Mouse (Mus musculus) CH12.LX (cell line): ENCODE results near the gene Depdc7. TPM values are rescaled to one million over a fixed set of nuclear protein-coding genes. Genes with fewer than 3 reads are reported as not detected.
A peak's percentile ranks its signal among the peaks of the same experiment; 100 is the strongest.

Source experiments
- DNase-seq: peaks from one replicate; pipeline ENCODE4 v3.0.0-alpha.2; 2013; ENCODE audit errors: extremely low read depth
- H3K27ac ChIP-seq: 2 replicates; pipeline ENCODE4 v1.5.1; 2012; ENCODE audit warnings: low read depth, mild to moderate bottlenecking, control low read depth, moderate library complexity; ENCODE audit not compliant: insufficient read depth
- H3K27me3 ChIP-seq: replicated peaks from 2 replicates; pipeline ENCODE3; 2012; ENCODE audit warnings: inconsistent platforms
- H3K36me3 ChIP-seq, 2 experiments: replicated peaks in 1 of 2; 2 replicates each; pipeline versions ENCODE3 to v1.6.1; 2012; ENCODE audit warnings: inconsistent platforms in 1 of 2, low read length in 1 of 2, mild to moderate bottlenecking in 1 of 2, mixed read lengths in 1 of 2, moderate library complexity in 1 of 2; ENCODE audit not compliant: control insufficient read depth in 1 of 2, insufficient read depth in 1 of 2
- H3K4me1 ChIP-seq, 2 experiments: 2 replicates each; pipeline ENCODE4 v1.6.1; 2012; ENCODE audit warnings: inconsistent platforms in 1 of 2, moderate library complexity in 1 of 2; ENCODE audit not compliant: insufficient read depth in 2 of 2, control insufficient read depth in 1 of 2
- H3K4me2 ChIP-seq: 2 replicates; pipeline ENCODE4 v1.6.1; 2012; ENCODE audit warnings: low read depth, mild to moderate bottlenecking, control low read depth; ENCODE audit not compliant: poor library complexity, insufficient read depth, severe bottlenecking
- H3K4me3 ChIP-seq, 3 experiments: fragments of 150-350 bp in 1 of 3; sonication (generic) in 1 of 3; replicated peaks in 1 of 3; 2 replicates each; pipeline versions ENCODE3 to v1.5.1; 2011 to 2012; ENCODE audit warnings: low read depth in 2 of 3, low read length in 2 of 3, mild to moderate bottlenecking in 2 of 3, moderate library complexity in 2 of 3, control low read depth in 1 of 3, improper control_type of control experiment in 1 of 3, inconsistent platforms in 1 of 3, mixed read lengths in 1 of 3; ENCODE audit not compliant: poor library complexity in 1 of 3
- H3K79me2 ChIP-seq: replicated peaks from 2 replicates; pipeline ENCODE4 v1.6.1; 2012; ENCODE audit warnings: mild to moderate bottlenecking, moderate library complexity; ENCODE audit not compliant: control insufficient read depth, poor library complexity, insufficient read depth, severe bottlenecking; ENCODE audit errors: extremely low read depth
- H3K9ac ChIP-seq: 2 replicates; pipeline ENCODE4 v1.6.1; 2012; ENCODE audit warnings: low read depth, mild to moderate bottlenecking, control low read depth, moderate library complexity; ENCODE audit not compliant: insufficient read depth
- H3K9me3 ChIP-seq: replicated peaks from 2 replicates; pipeline ENCODE3; 2012; ENCODE audit warnings: low read length, inconsistent platforms, mixed read lengths
- CHD2 ChIP-seq: IDR thresholded peaks from 2 replicates; pipeline ENCODE4 v1.6.1; 2011; ENCODE audit warnings: low read length, improper control_type of control experiment
- CTCF ChIP-seq, 2 experiments: IDR thresholded peaks in 1 of 2; conservative IDR thresholded peaks in 1 of 2; 2 replicates each; pipeline ENCODE4 v1.5.1; 2011 to 2012; ENCODE audit warnings: low read depth in 2 of 2, low read length in 2 of 2, improper control_type of control experiment in 1 of 2, inconsistent platforms in 1 of 2, mild to moderate bottlenecking in 1 of 2, moderate library complexity in 1 of 2
- ELF1 ChIP-seq: IDR thresholded peaks from 2 replicates; pipeline ENCODE4 v1.6.1; 2014; ENCODE audit warnings: low read depth, mild to moderate bottlenecking, inconsistent platforms, low read length, improper control_type of control experiment
- EP300 ChIP-seq: IDR thresholded peaks from 2 replicates; pipeline ENCODE4 v1.6.1; 2011; ENCODE audit warnings: low read length, improper control_type of control experiment
- ETS1 ChIP-seq: conservative IDR thresholded peaks from 2 replicates; pipeline ENCODE4 v1.6.1; 2012; ENCODE audit warnings: low read depth, mild to moderate bottlenecking, inconsistent platforms, low read length, improper control_type of control experiment, moderate library complexity
- HCFC1 ChIP-seq: IDR thresholded peaks from 2 replicates; pipeline ENCODE4 v1.6.1; 2012; ENCODE audit warnings: low read depth, mild to moderate bottlenecking, inconsistent platforms, low read length, improper control_type of control experiment
- MXI1 ChIP-seq: IDR thresholded peaks from 2 replicates; pipeline ENCODE4 v1.6.1; 2011; ENCODE audit warnings: mild to moderate bottlenecking, low read depth, low read length, improper control_type of control experiment
- NELFE ChIP-seq: IDR thresholded peaks from 2 replicates; pipeline ENCODE4 v1.6.1; 2011; ENCODE audit warnings: low read depth, low read length, improper control_type of control experiment
- NRF1 ChIP-seq: IDR thresholded peaks from 2 replicates; pipeline ENCODE4 v1.6.1; 2014; ENCODE audit warnings: low read depth, mild to moderate bottlenecking, inconsistent platforms, low read length, improper control_type of control experiment, moderate library complexity
- RCOR1 ChIP-seq: conservative IDR thresholded peaks from 2 replicates; pipeline ENCODE4 v1.6.1; 2012; ENCODE audit warnings: low read depth, mild to moderate bottlenecking, inconsistent platforms, low read length, improper control_type of control experiment
- SIN3A ChIP-seq: IDR thresholded peaks from 2 replicates; pipeline ENCODE4 v1.6.1; 2012; ENCODE audit warnings: low read length, improper control_type of control experiment, inconsistent platforms
- TBP ChIP-seq: conservative IDR thresholded peaks from 2 replicates; pipeline ENCODE4 v1.6.1; 2011; ENCODE audit warnings: low read depth, low read length, improper control_type of control experiment
- TCF12 ChIP-seq: IDR thresholded peaks from 2 replicates; pipeline ENCODE4 v1.6.1; 2014; ENCODE audit warnings: low read depth, mild to moderate bottlenecking, inconsistent platforms, low read length, improper control_type of control experiment
- ZC3H11A ChIP-seq: IDR thresholded peaks from 2 replicates; pipeline ENCODE4 v1.6.1; 2012; ENCODE audit warnings: low read depth, mild to moderate bottlenecking, inconsistent platforms, low read length, improper control_type of control experiment
- ZNF384 ChIP-seq: IDR thresholded peaks from 2 replicates; pipeline ENCODE4 v1.6.1; 2012; ENCODE audit warnings: low read depth, low read length, improper control_type of control experiment, inconsistent platforms
- dilution Hi-C: fragments of 300-500 bp; cut with MboI; formaldehyde crosslinking; loops from 2 replicates; pipeline ENCODE4 v1.14.3; 2020; ENCODE audit warnings: low sequenced_read_pairs; ENCODE audit not compliant: extremely low pct_unique_long_range_greater_than_20kb, extremely low pct_ligation_motif_present
- in situ Hi-C: fragments of 300-500 bp; cut with MboI; formaldehyde crosslinking; loops from 3 replicates; pipeline ENCODE4 v1.14.3; 2019; ENCODE audit warnings: low sequenced_read_pairs, low pct_ligation_motif_present, low pct_unique_long_range_greater_than_20kb, mixed read lengths
- polyA plus RNA-seq: library from polyadenylated mRNA; unstranded; fragments of >175 nt; gene quantifications from 2 replicates; pipeline ENCODE4 v1.2.1, GENCODE M21; 2012; ENCODE audit warnings: low read depth; ENCODE audit not compliant: insufficient read length
- total RNA-seq, 2 experiments: library from RNA; depleted of rRNA; stranded (reverse); fragments of 300-350 nt in 1 of 2; fragments of >200 nt in 1 of 2; gene quantifications; 2 replicates each; pipeline ENCODE4 v1.2.3; 2012 to 2014

Depdc7 gene
- total and polyA plus RNA-seq, 3 experiments = 0.32 to 4.3 (median 0.81) TPM

- TF ChIP-seq MXI1 (peak; percentile 79), EP300 (peak; percentile 87), RCOR1 (peak; percentile 84), ZNF384 (peak; percentile 60), ELF1 (peak; percentile 84), CTCF (conservative IDR thresholded peaks at IDR 0.05 in 1 of 2, IDR thresholded peaks at IDR 0.05 in 1 of 2; ENCODE audit: low read depth in 2 of 2, low read length in 2 of 2) (no peak), NELFE (0 out of 2 replicates have a peak, but pooled peaks have one; percentile 10), TCF12 (peak; percentile 34; the same call in 1 of the 2 replicates)
Measured at GRCm38 (mm10) chr2:104732033-104732444, 10.6 kb downstream of the Depdc7 start (continued).

GRCm38 (mm10) chr2:104727369-104727768 lies 15.3 kb downstream of the Depdc7 start:
- Histone ChIP-seq H3K9me3 (no peaks in the 10 kb centered on the region), H3K4me1 (peaks cover 7 to 15% of the 10 kb centered on the region in 2 experiments), H3K79me2 (no peaks in the 10 kb centered on the region), H3K36me3 (no peaks in the 10 kb centered on the region), H3K27ac (no peak overlapping the region), H3K4me3 (no peak overlapping the region), H3K4me2 (no peak overlapping the region), H3K27me3 (no peaks in the 10 kb centered on the region), H3K9ac (no peak overlapping the region)
- in situ Hi-C loops = no loop called here
- dilution Hi-C loops = no loop called here
- TF ChIP-seq CHD2 = no peak
- TF ChIP-seq ELF1 = no peak
- TF ChIP-seq ETS1 = no peak
- no peak for TF ChIP-seq HCFC1
- no peak for TF ChIP-seq ZC3H11A
- no peak for TF ChIP-seq MXI1
- no peak for TF ChIP-seq TBP
- DNase-seq = no peak

- Histone ChIP-seq H3K4me2 (no peak overlapping the region), H3K27me3 (no peaks in the 10 kb centered on the region), H3K9ac (no peak overlapping the region), H3K36me3 (no peaks in the 10 kb centered on the region), H3K27ac (no peak overlapping the region), H3K4me3 (no peak overlapping the region), H3K4me1 (peaks cover 0 to 5% of the 10 kb centered on the region in 2 experiments; a peak in 2 of 4 replicates), H3K9me3 (no peaks in the 10 kb centered on the region), H3K79me2 (no peaks in the 10 kb centered on the region)
- no peak for TF ChIP-seq CTCF (conservative IDR thresholded peaks at IDR 0.05 in 1 of 2, IDR thresholded peaks at IDR 0.05 in 1 of 2; ENCODE audit: low read depth in 2 of 2, low read length in 2 of 2)
- no peak for TF ChIP-seq NRF1
- no peak for TF ChIP-seq SIN3A
- TF ChIP-seq HCFC1 = no peak
- DNase-seq = no peak
- in situ Hi-C loops (no loop called here), dilution Hi-C loops (no loop called here)
Measured at GRCm38 (mm10) chr2:104722021-104722420, 20.7 kb downstream of the Depdc7 start.
